Mouse (Mus musculus) hindbrain, embryonic 15.5 days (tissue): ENCODE measurements around the gene Pigb. TPM values are rescaled to one million over a fixed set of nuclear protein-coding genes. Genes with fewer than 3 reads are reported as not detected.

Experiments
- ATAC-seq: fragments of 200-750 bp; cut with Nextera tagmentation; 2 replicates; pipeline ENCODE4 v1.8.0; 2017; ENCODE audit warnings: low read depth, moderate number of reproducible peaks, moderate TSS enrichment; ENCODE audit not compliant: low FRiP score
- H3K27ac ChIP-seq: fragments of 300-500 bp; sonication (generic); replicated peaks from 2 replicates; pipeline ENCODE4 v1.5.1; 2015; ENCODE audit warnings: mild to moderate bottlenecking, inconsistent platforms
- H3K27me3 ChIP-seq: fragments of 300-500 bp; sonication (generic); 2 replicates; pipeline ENCODE4 v1.6.1; 2015; ENCODE audit warnings: control low read depth, inconsistent platforms
- H3K36me3 ChIP-seq: fragments of 300-500 bp; sonication (generic); 2 replicates; pipeline ENCODE4 v1.6.1; 2015; ENCODE audit warnings: control low read depth, inconsistent platforms
- H3K4me1 ChIP-seq: fragments of 300-500 bp; sonication (generic); replicated peaks from 2 replicates; pipeline ENCODE4 v1.6.1; 2015; ENCODE audit warnings: control low read depth, inconsistent platforms
- H3K4me2 ChIP-seq: fragments of 300-500 bp; sonication (generic); 2 replicates; pipeline ENCODE4 v1.6.1; 2015; ENCODE audit warnings: moderate library complexity, mild to moderate bottlenecking, inconsistent platforms
- H3K4me3 ChIP-seq: fragments of 300-500 bp; sonication (generic); 2 replicates; pipeline ENCODE4 v1.5.1; 2015; ENCODE audit warnings: mild to moderate bottlenecking, inconsistent platforms
- H3K9ac ChIP-seq: fragments of 300-500 bp; sonication (generic); 2 replicates; pipeline ENCODE4 v1.6.1; 2015; ENCODE audit warnings: inconsistent platforms
- H3K9me3 ChIP-seq: fragments of 300-500 bp; sonication (generic); 2 replicates; pipeline ENCODE4 v1.6.1; 2016; ENCODE audit warnings: control low read depth, inconsistent platforms
- WGBS: fragments of 180-500 bp; shearing (Covaris S2); methylation state at CpG from one replicate; pipeline ENCODE4 v1.1.7; 2015; 5-methylcytosine and 5-hydroxymethylcytosine counted together
- polyA plus RNA-seq: library from polyadenylated mRNA; unstranded; fragments of >200 nt; fragmentation: Nextera tagmentation; extraction: Ambion mirVana; gene quantifications from 2 replicates; pipeline ENCODE4 v1.2.1, GENCODE M21; 2015

Gene Pigb
- polyA plus RNA-seq, 1 experiment from 2014 or later: 17.6 TPM

GRCm38 (mm10) chr9:73044146-73045079 is 4.2 kb upstream of the Pigb start, which contains the start of gene Rab27a:
Gene Rab27a (plus strand): TSS chr9:73044854.
- H3K9ac ChIP-seq: peak within 1 kb of the TSS; percentile 55
- no peaks in the 10 kb centered on the region for H3K27me3 ChIP-seq
- peak within 1 kb of the TSS; percentile 46 for H3K4me3 ChIP-seq
- no peaks in the 10 kb centered on the region for H3K36me3 ChIP-seq
- H3K27ac ChIP-seq: 0 out of 2 replicates have a peak within 1 kb of the TSS, but pooled peaks have one; percentile 7
- no peaks in the 10 kb centered on the region for H3K9me3 ChIP-seq
- peaks cover 25% of the 10 kb centered on the region for H3K4me1 ChIP-seq
- ATAC-seq: peak; percentile 63
- WGBS: 2% methylated on average over 41 of the region's 41 CpGs
- H3K4me2 ChIP-seq: peak within 1 kb of the TSS; percentile 88

- H3K27ac ChIP-seq: peak overlapping the region; percentile 88
- peak overlapping the region; percentile 90 for H3K4me2 ChIP-seq
- under 1% methylated on average over 49 of the region's 49 CpGs for WGBS
- no peaks in the 10 kb centered on the region for H3K9me3 ChIP-seq
- peak overlapping the region; percentile 90 for H3K9ac ChIP-seq
- peaks cover under 1% of the 10 kb centered on the region for H3K36me3 ChIP-seq
- ATAC-seq: peak; percentile 91
- peaks cover 23% of the 10 kb centered on the region for H3K4me1 ChIP-seq
- H3K27me3 ChIP-seq: no peaks in the 10 kb centered on the region
- peak overlapping the region; percentile 89 for H3K4me3 ChIP-seq
Observed at GRCm38 (mm10) chr9:73039222-73039945, 794 bp downstream of the Pigb start.

GRCm38 (mm10) chr9:73033406-73033805 is 6.8 kb downstream of the Pigb start:
- Histone ChIP-seq H3K9ac (no peak overlapping the region), H3K36me3 (peaks cover 36% of the 10 kb centered on the region), H3K4me1 (peaks cover 4% of the 10 kb centered on the region), H3K27me3 (no peaks in the 10 kb centered on the region), H3K9me3 (no peaks in the 10 kb centered on the region), H3K27ac (no peak overlapping the region), H3K4me2 (no peak overlapping the region), H3K4me3 (no peak overlapping the region)
- ATAC-seq: no peak
- 91% methylated on average over 1 of the region's 1 CpGs for WGBS

- Histone ChIP-seq H3K27ac (no peak overlapping the region), H3K27me3 (no peaks in the 10 kb centered on the region), H3K9ac (no peak overlapping the region), H3K4me2 (no peak overlapping the region), H3K4me3 (no peak overlapping the region), H3K36me3 (peaks cover 36% of the 10 kb centered on the region), H3K4me1 (no peaks in the 10 kb centered on the region), H3K9me3 (no peaks in the 10 kb centered on the region)
- WGBS: 71% methylated on average over 4 of the region's 4 CpGs
- no peak for ATAC-seq
Observed at GRCm38 (mm10) chr9:73031421-73031820, 8.8 kb downstream of the Pigb start.

GRCm38 (mm10) chr9:73030443-73030842 is 9.7 kb downstream of the Pigb start:
- Histone ChIP-seq H3K4me1 (peaks cover 7% of the 10 kb centered on the region; the same call in 1 of the 2 replicates), H3K27me3 (no peaks in the 10 kb centered on the region), H3K9me3 (no peaks in the 10 kb centered on the region), H3K9ac (no peak overlapping the region), H3K27ac (no peak overlapping the region), H3K36me3 (peaks cover 36% of the 10 kb centered on the region), H3K4me2 (no peak overlapping the region), H3K4me3 (no peak overlapping the region)
- ATAC-seq: no peak
- WGBS: 92% methylated on average over 1 of the region's 1 CpGs

GRCm38 (mm10) chr9:73025818-73026636 is 14.2 kb downstream of the Pigb start:
- Histone ChIP-seq H3K36me3 (peaks cover 23% of the 10 kb centered on the region), H3K9ac (no peak overlapping the region), H3K27ac (peak overlapping the region; percentile 42; the same call in 1 of the 2 replicates), H3K4me3 (no peak overlapping the region), H3K4me1 (peaks cover 8% of the 10 kb centered on the region; the same call in 1 of the 2 replicates), H3K27me3 (no peaks in the 10 kb centered on the region), H3K9me3 (no peaks in the 10 kb centered on the region), H3K4me2 (peak overlapping the region; percentile 33)
- peak; percentile 89 for ATAC-seq
- WGBS: 24% methylated on average over 17 of the region's 17 CpGs

GRCm38 (mm10) chr9:73020566-73021097 is 19.5 kb downstream of the Pigb start:
- H3K36me3 ChIP-seq: peaks cover 46% of the 10 kb centered on the region
- peaks cover 2% of the 10 kb centered on the region; the same call in 1 of the 2 replicates for H3K4me1 ChIP-seq
- WGBS: 91% methylated on average over 5 of the region's 5 CpGs

GRCm38 (mm10) chr9:73019841-73020240 is 20.3 kb downstream of the Pigb start:
- Histone ChIP-seq H3K4me2 (no peak overlapping the region), H3K27ac (no peak overlapping the region), H3K27me3 (no peaks in the 10 kb centered on the region), H3K4me1 (no peaks in the 10 kb centered on the region), H3K36me3 (peaks cover 52% of the 10 kb centered on the region), H3K9me3 (no peaks in the 10 kb centered on the region), H3K4me3 (no peak overlapping the region), H3K9ac (no peak overlapping the region)
- WGBS: 89% methylated on average over 10 of the region's 10 CpGs
- ATAC-seq: no peak

More at GRCm38 (mm10) chr9:73020566-73021097, 19.5 kb downstream of the Pigb start:
- Histone ChIP-seq H3K27ac (no peak overlapping the region), H3K4me3 (no peak overlapping the region), H3K27me3 (no peaks in the 10 kb centered on the region), H3K4me2 (no peak overlapping the region), H3K9me3 (no peaks in the 10 kb centered on the region), H3K9ac (no peak overlapping the region)
- ATAC-seq: no peak

GRCm38 (mm10) chr9:73014724-73015123 is 25.5 kb downstream of the Pigb start:
- H3K36me3 ChIP-seq: peaks cover 79% of the 10 kb centered on the region

GRCm38 (mm10) chr9:73012629-73013028 is 27.5 kb downstream of the Pigb start:
- Histone ChIP-seq H3K36me3 (peaks cover 74% of the 10 kb centered on the region), H3K4me1 (no peaks in the 10 kb centered on the region), H3K4me2 (no peak overlapping the region), H3K4me3 (no peak overlapping the region), H3K27me3 (no peaks in the 10 kb centered on the region), H3K9ac (no peak overlapping the region), H3K27ac (no peak overlapping the region), H3K9me3 (no peaks in the 10 kb centered on the region)
- no peak for ATAC-seq
- 86% methylated on average over 4 of the region's 4 CpGs for WGBS

More at GRCm38 (mm10) chr9:73014724-73015123, 25.5 kb downstream of the Pigb start:
- 94% methylated on average over 13 of the region's 13 CpGs for whole genome bisulfite sequencing
- Histone ChIP-seq H3K4me3 (no peak overlapping the region), H3K4me2 (no peak overlapping the region), H3K4me1 (no peaks in the 10 kb centered on the region), H3K9ac (no peak overlapping the region), H3K27ac (no peak overlapping the region), H3K9me3 (no peaks in the 10 kb centered on the region), H3K27me3 (no peaks in the 10 kb centered on the region)
- ATAC-seq: no peak

- 77% methylated on average over 3 of the region's 3 CpGs for WGBS
- H3K4me3 ChIP-seq: no peak overlapping the region
- H3K9me3 ChIP-seq: no peaks in the 10 kb centered on the region
- H3K4me2 ChIP-seq: no peak overlapping the region
- H3K4me1 ChIP-seq: no peaks in the 10 kb centered on the region
- no peaks in the 10 kb centered on the region for H3K27me3 ChIP-seq
- peaks cover 53% of the 10 kb centered on the region for H3K36me3 ChIP-seq
- no peak overlapping the region for H3K27ac ChIP-seq
- no peak overlapping the region for H3K9ac ChIP-seq
- no peak for ATAC-seq
Observed at GRCm38 (mm10) chr9:73008384-73008783, 31.8 kb downstream of the Pigb start.
